Mouse (Mus musculus): Measurements from ENCODE around the gene Ccser1. TPM values are rescaled to one million over a fixed set of nuclear protein-coding genes. Genes with fewer than 3 reads are reported as not detected.

Ccser1 gene
- polyA plus RNA-seq, 1 experiment from 2014 or later = 10.8 TPM

GRCm38 (mm10) chr6:61166891-61167290 is 13.2 kb upstream of the Ccser1 start:
- H3K36me3 ChIP-seq (ENCODE audit: control insufficient read depth, insufficient read depth, low read length) = no peaks in the 10 kb centered on the region
- DNase-seq (ENCODE audit: low spot score) (no peak), ATAC-seq (ENCODE audit: insufficient number of reproducible peaks, low FRiP score, low TSS enrichment, low read depth) (no peak)
- no peak overlapping the region for H3K4me2 ChIP-seq (ENCODE audit: low read depth, severe bottlenecking)
- no peaks in the 10 kb centered on the region for H3K27me3 ChIP-seq (ENCODE audit: control insufficient read depth, insufficient read depth, low read length)
- WGBS = 86% methylated on average over 1 of the region's 1 CpGs
- no peak overlapping the region for H3K27ac ChIP-seq (replicated peaks; ENCODE audit: low read depth, low read length)
- H3K4me1 ChIP-seq (ENCODE audit: control insufficient read depth, insufficient read depth, low read length) = no peaks in the 10 kb centered on the region
- no peaks in the 10 kb centered on the region for H3K9me3 ChIP-seq (ENCODE audit: control insufficient read depth, low read length)
- H3K9ac ChIP-seq (ENCODE audit: low read length) = no peak overlapping the region
- no peak overlapping the region for H3K4me3 ChIP-seq (ENCODE audit: low read depth, low read length)

- 0 out of 2 replicates have a peak, but pooled peaks cover 4% of the 10 kb centered on the region for H3K4me1 ChIP-seq (ENCODE audit: control insufficient read depth, insufficient read depth, low read length)
- H3K27ac ChIP-seq (replicated peaks; ENCODE audit: low read depth, low read length) = no peak overlapping the region
- no peak overlapping the region for H3K9ac ChIP-seq (ENCODE audit: low read length)
- no peaks in the 10 kb centered on the region for H3K36me3 ChIP-seq (ENCODE audit: control insufficient read depth, insufficient read depth, low read length)
- DNase-seq (ENCODE audit: low spot score) (no peak), ATAC-seq (ENCODE audit: insufficient number of reproducible peaks, low FRiP score, low TSS enrichment, low read depth) (no peak)
- H3K4me2 ChIP-seq (ENCODE audit: low read depth, severe bottlenecking) = no peak overlapping the region
- H3K9me3 ChIP-seq (ENCODE audit: control insufficient read depth, low read length) = no peaks in the 10 kb centered on the region
- WGBS = 75% methylated on average over 1 of the region's 1 CpGs
- no peaks in the 10 kb centered on the region for H3K27me3 ChIP-seq (ENCODE audit: control insufficient read depth, insufficient read depth, low read length)
- H3K4me3 ChIP-seq (ENCODE audit: low read depth, low read length) = no peak overlapping the region
These were observed 4.0 kb upstream of the Ccser1 start for GRCm38 (mm10) chr6:61176126-61176525.

- Histone ChIP-seq H3K4me3 (ENCODE audit: low read depth, low read length) (no peak overlapping the region), H3K4me2 (ENCODE audit: low read depth, severe bottlenecking) (no peak overlapping the region), H3K4me1 (ENCODE audit: control insufficient read depth, insufficient read depth, low read length) (0 out of 2 replicates have a peak, but pooled peaks cover 4% of the 10 kb centered on the region), H3K36me3 (ENCODE audit: control insufficient read depth, insufficient read depth, low read length) (no peaks in the 10 kb centered on the region), H3K27me3 (ENCODE audit: control insufficient read depth, insufficient read depth, low read length) (no peaks in the 10 kb centered on the region), H3K27ac (replicated peaks; ENCODE audit: low read depth, low read length) (no peak overlapping the region), H3K9me3 (ENCODE audit: control insufficient read depth, low read length) (no peaks in the 10 kb centered on the region), H3K9ac (ENCODE audit: low read length) (no peak overlapping the region)
- ATAC-seq (ENCODE audit: insufficient number of reproducible peaks, low FRiP score, low TSS enrichment, low read depth) (no peak), DNase-seq (ENCODE audit: low spot score) (no peak)
- 63% methylated on average over 7 of the region's 7 CpGs for WGBS
These were observed 2.6 kb upstream of the Ccser1 start for GRCm38 (mm10) chr6:61177476-61177875.

GRCm38 (mm10) chr6:61179641-61179948 is 529 bp upstream of the Ccser1 start:
- WGBS = 2% methylated on average over 5 of the region's 5 CpGs
- peak; percentile 55; the same call in 1 of the 2 replicates for ATAC-seq (ENCODE audit: insufficient number of reproducible peaks, low FRiP score, low TSS enrichment, low read depth)

GRCm38 (mm10) chr6:61180756-61181191 is 650 bp downstream of the Ccser1 start:
- Histone ChIP-seq H3K27me3 (ENCODE audit: control insufficient read depth, insufficient read depth, low read length) (no peaks in the 10 kb centered on the region), H3K4me3 (ENCODE audit: low read depth, low read length) (peak overlapping the region; percentile 82), H3K9me3 (ENCODE audit: control insufficient read depth, low read length) (no peaks in the 10 kb centered on the region), H3K27ac (replicated peaks; ENCODE audit: low read depth, low read length) (peak overlapping the region; percentile 57; the same call in 1 of the 2 replicates), H3K4me2 (ENCODE audit: low read depth, severe bottlenecking) (peak overlapping the region; percentile 93), H3K36me3 (ENCODE audit: control insufficient read depth, insufficient read depth, low read length) (no peaks in the 10 kb centered on the region), H3K4me1 (ENCODE audit: control insufficient read depth, insufficient read depth, low read length) (0 out of 2 replicates have a peak, but pooled peaks cover 4% of the 10 kb centered on the region), H3K9ac (ENCODE audit: low read length) (peak overlapping the region; percentile 84)
- DNase-seq (ENCODE audit: low spot score) (peak; percentile 51), ATAC-seq (ENCODE audit: insufficient number of reproducible peaks, low FRiP score, low TSS enrichment, low read depth) (peak; percentile 28; the same call in 1 of the 2 replicates)
- under 1% methylated on average over 42 of the region's 42 CpGs for WGBS

More at GRCm38 (mm10) chr6:61179641-61179948, 529 bp upstream of the Ccser1 start:
- Histone ChIP-seq H3K27ac (replicated peaks; ENCODE audit: low read depth, low read length) (no peak overlapping the region), H3K9ac (ENCODE audit: low read length) (no peak overlapping the region), H3K27me3 (ENCODE audit: control insufficient read depth, insufficient read depth, low read length) (no peaks in the 10 kb centered on the region), H3K36me3 (ENCODE audit: control insufficient read depth, insufficient read depth, low read length) (no peaks in the 10 kb centered on the region), H3K9me3 (ENCODE audit: control insufficient read depth, low read length) (no peaks in the 10 kb centered on the region), H3K4me3 (ENCODE audit: low read depth, low read length) (peak overlapping the region; percentile 82), H3K4me2 (ENCODE audit: low read depth, severe bottlenecking) (peak overlapping the region; percentile 93), H3K4me1 (ENCODE audit: control insufficient read depth, insufficient read depth, low read length) (0 out of 2 replicates have a peak, but pooled peaks cover 4% of the 10 kb centered on the region)
- DNase-seq (ENCODE audit: low spot score) = no peak

GRCm38 (mm10) chr6:61189029-61189428 is 8.9 kb downstream of the Ccser1 start:
- H3K9me3 ChIP-seq (ENCODE audit: control insufficient read depth, low read length) = no peaks in the 10 kb centered on the region
- H3K4me1 ChIP-seq (ENCODE audit: control insufficient read depth, insufficient read depth, low read length) = peaks cover 12% of the 10 kb centered on the region
- ATAC-seq (ENCODE audit: insufficient number of reproducible peaks, low FRiP score, low TSS enrichment, low read depth) (no peak), DNase-seq (ENCODE audit: low spot score) (no peak)
- H3K9ac ChIP-seq (ENCODE audit: low read length) = no peak overlapping the region
- no peak overlapping the region for H3K4me2 ChIP-seq (ENCODE audit: low read depth, severe bottlenecking)
- no peak overlapping the region for H3K27ac ChIP-seq (replicated peaks; ENCODE audit: low read depth, low read length)
- H3K4me3 ChIP-seq (ENCODE audit: low read depth, low read length) = no peak overlapping the region
- no peaks in the 10 kb centered on the region for H3K36me3 ChIP-seq (ENCODE audit: control insufficient read depth, insufficient read depth, low read length)
- 68% methylated on average over 2 of the region's 2 CpGs for WGBS
- H3K27me3 ChIP-seq (ENCODE audit: control insufficient read depth, insufficient read depth, low read length) = no peaks in the 10 kb centered on the region

- no peak overlapping the region for H3K4me3 ChIP-seq (ENCODE audit: low read depth, low read length)
- H3K9ac ChIP-seq (ENCODE audit: low read length) = no peak overlapping the region
- no peak for DNase-seq (ENCODE audit: low spot score)
- H3K36me3 ChIP-seq (ENCODE audit: control insufficient read depth, insufficient read depth, low read length) = no peaks in the 10 kb centered on the region
- H3K27me3 ChIP-seq (ENCODE audit: control insufficient read depth, insufficient read depth, low read length) = no peaks in the 10 kb centered on the region
- no peak overlapping the region for H3K4me2 ChIP-seq (ENCODE audit: low read depth, severe bottlenecking)
- peaks cover 11% of the 10 kb centered on the region for H3K4me1 ChIP-seq (ENCODE audit: control insufficient read depth, insufficient read depth, low read length)
- 67% methylated on average over 13 of the region's 13 CpGs for WGBS
- H3K27ac ChIP-seq (replicated peaks; ENCODE audit: low read depth, low read length) = no peak overlapping the region
- H3K9me3 ChIP-seq (ENCODE audit: control insufficient read depth, low read length) = no peaks in the 10 kb centered on the region
- no peak for ATAC-seq (ENCODE audit: insufficient number of reproducible peaks, low FRiP score, low TSS enrichment, low read depth)
These were observed 11.7 kb downstream of the Ccser1 start for GRCm38 (mm10) chr6:61191597-61192386.

GRCm38 (mm10) chr6:61203344-61203743 is 23.2 kb downstream of the Ccser1 start:
- Histone ChIP-seq H3K27ac (replicated peaks; ENCODE audit: low read depth, low read length) (no peak overlapping the region), H3K4me3 (ENCODE audit: low read depth, low read length) (no peak overlapping the region), H3K27me3 (ENCODE audit: control insufficient read depth, insufficient read depth, low read length) (no peaks in the 10 kb centered on the region), H3K4me1 (ENCODE audit: control insufficient read depth, insufficient read depth, low read length) (0 out of 2 replicates have a peak, but pooled peaks cover 2% of the 10 kb centered on the region), H3K9me3 (ENCODE audit: control insufficient read depth, low read length) (no peaks in the 10 kb centered on the region), H3K4me2 (ENCODE audit: low read depth, severe bottlenecking) (no peak overlapping the region), H3K36me3 (ENCODE audit: control insufficient read depth, insufficient read depth, low read length) (no peaks in the 10 kb centered on the region), H3K9ac (ENCODE audit: low read length) (no peak overlapping the region)
- DNase-seq (ENCODE audit: low spot score) (no peak), ATAC-seq (ENCODE audit: insufficient number of reproducible peaks, low FRiP score, low TSS enrichment, low read depth) (no peak)
- WGBS = 20% methylated on average over 1 of the region's 1 CpGs
